16 mouse cellular contexts compared by ENCODE assay signal in the genomic region with DNA sequence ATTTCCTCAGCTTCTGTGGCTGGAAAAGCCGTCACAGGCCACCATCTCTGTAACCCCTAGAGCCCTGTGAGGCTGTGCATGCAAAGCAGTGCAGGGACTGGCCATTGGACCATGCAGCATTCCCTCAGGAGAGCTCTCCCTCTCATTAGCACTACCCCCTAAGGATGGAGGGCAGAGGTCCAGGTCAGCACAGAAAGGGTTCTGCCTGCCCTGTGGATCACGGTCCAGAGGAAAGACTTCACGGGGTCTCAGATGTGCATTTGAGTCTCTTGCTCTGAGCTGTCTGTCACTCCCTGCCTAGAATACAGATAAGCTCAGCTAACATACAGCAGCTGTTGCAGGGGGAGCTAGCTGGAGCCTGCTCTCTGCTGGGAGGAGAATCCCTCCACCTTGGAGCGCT.
DNase-seq lines count a peak whose midpoint lies in the region; ATAC-seq and TF ChIP-seq lines count a peak whose summit lies in the region.
"Had no signal": no experiment of that assay in that cellular context is flagged by ENCODE, and none has a peak within 500 bp of the region (broad histone marks: within the 10 kb centered on the region; RNA-seq: fewer than 3 reads in every experiment).

No protein-coding gene starts in this region.

- no peaks in the 10 kb centered on the region for H3K27me3 ChIP-seq in heart, embryonic 12.5 days (replicated peaks)
- no peaks in the 10 kb centered on the region for H3K27me3 ChIP-seq in forebrain, embryonic 16.5 days (replicated peaks; ENCODE audit: control insufficient read depth, insufficient read depth, low read length)
- H3K27me3 ChIP-seq in midbrain, embryonic 11.5 days (ENCODE audit: control insufficient read depth, insufficient read depth, low read length): no peaks in the 10 kb centered on the region
- H3K27me3 ChIP-seq: liver, embryonic 13.5 days had no signal

- TF ChIP-seq POLR2A in brain, embryonic 14.5 days (IDR thresholded peaks at IDR 0.05; ENCODE audit: borderline replicate concordance, extremely low read depth, insufficient read depth, insufficient read length, poor library complexity, severe bottlenecking): no peak

- no peak for ATAC-seq in heart, embryonic 12.5 days (ENCODE audit: insufficient number of reproducible peaks, low FRiP score)
- peak; percentile 64 for ATAC-seq in forebrain, embryonic 16.5 days
- ATAC-seq in midbrain, embryonic 11.5 days (ENCODE audit: low FRiP score): peak; percentile 79
- ATAC-seq in CD4-positive, CD25-positive, alpha-beta regulatory T cell, adult 4 months: no peak

- H3K4me2 ChIP-seq in heart, embryonic 12.5 days: no peak overlapping the region
- H3K4me2 ChIP-seq in forebrain, embryonic 16.5 days (ENCODE audit: low read length): no peak overlapping the region
- no peak overlapping the region for H3K4me2 ChIP-seq in midbrain, embryonic 11.5 days
- H3K4me2 ChIP-seq: liver, embryonic 13.5 days had no signal

- H3K9me3 ChIP-seq in heart, embryonic 12.5 days (replicated peaks): no peaks in the 10 kb centered on the region
- no peaks in the 10 kb centered on the region for H3K9me3 ChIP-seq in forebrain, embryonic 16.5 days (ENCODE audit: control insufficient read depth, low read length)
- no peaks in the 10 kb centered on the region for H3K9me3 ChIP-seq in midbrain, embryonic 11.5 days (ENCODE audit: control insufficient read depth, low read length)
- H3K9me3 ChIP-seq: liver, embryonic 13.5 days had no signal

- H3K4me1 ChIP-seq in heart, embryonic 12.5 days (replicated peaks): no peaks in the 10 kb centered on the region
- 0 out of 2 replicates have a peak, but pooled peaks cover 3% of the 10 kb centered on the region for H3K4me1 ChIP-seq in forebrain, embryonic 16.5 days (replicated peaks; ENCODE audit: control insufficient read depth, insufficient read depth, low read length)
- peaks cover 5% of the 10 kb centered on the region for H3K4me1 ChIP-seq in midbrain, embryonic 11.5 days (ENCODE audit: control insufficient read depth, insufficient read depth, low read length)
- H3K4me1 ChIP-seq: liver, embryonic 13.5 days had no signal

- intact Hi-C loops in left cerebral cortex, postnatal 4 days (cut with DNase I): no loop called here

- no peak overlapping the region for H3K27ac ChIP-seq in heart, embryonic 12.5 days (ENCODE audit: poor library complexity, severe bottlenecking)
- H3K27ac ChIP-seq in forebrain, embryonic 16.5 days (ENCODE audit: low read length): no peak overlapping the region
- H3K27ac ChIP-seq in midbrain, embryonic 11.5 days (ENCODE audit: low read depth, low read length): 0 out of 2 replicates have a peak overlapping the region, but pooled peaks have one; percentile 25
- H3K27ac ChIP-seq: left cerebral cortex, adult 2 months; liver, embryonic 13.5 days had no signal

- no peak overlapping the region for H3K4me3 ChIP-seq in heart, embryonic 12.5 days
- H3K4me3 ChIP-seq in forebrain, embryonic 16.5 days (replicated peaks; ENCODE audit: low read length): no peak overlapping the region
- no peak overlapping the region for H3K4me3 ChIP-seq in midbrain, embryonic 11.5 days (ENCODE audit: low read depth, low read length)
- H3K4me3 ChIP-seq: erythroblast, embryonic 14.5 days; left cerebral cortex, adult 2 months; liver, embryonic 13.5 days had no signal

- H3K9ac ChIP-seq in heart, embryonic 12.5 days: no peak overlapping the region
- H3K9ac ChIP-seq in forebrain, embryonic 16.5 days (replicated peaks; ENCODE audit: low read depth, low read length): no peak overlapping the region
- no peak overlapping the region for H3K9ac ChIP-seq in midbrain, embryonic 11.5 days (ENCODE audit: low read length)
- H3K9ac ChIP-seq: liver, embryonic 13.5 days had no signal

- WGBS in heart, embryonic 12.5 days: 26% methylated on average over 4 of the region's 4 CpGs
- 36% methylated on average over 4 of the region's 4 CpGs for WGBS in forebrain, embryonic 16.5 days
- 38% methylated on average over 4 of the region's 4 CpGs for WGBS in midbrain, embryonic 11.5 days

- no peaks in the 10 kb centered on the region for H3K36me3 ChIP-seq in heart, embryonic 12.5 days
- no peaks in the 10 kb centered on the region for H3K36me3 ChIP-seq in forebrain, embryonic 16.5 days (ENCODE audit: control insufficient read depth, insufficient read depth)
- no peaks in the 10 kb centered on the region for H3K36me3 ChIP-seq in midbrain, embryonic 11.5 days (ENCODE audit: control insufficient read depth, insufficient read depth, low read length)
- H3K36me3 ChIP-seq: liver, embryonic 13.5 days had no signal

- peak; percentile 66 for DNase-seq in heart, adult 11 months
- DNase-seq in brain, embryonic 14.5 days (ENCODE audit: low read depth): peak; percentile 77
- DNase-seq in midbrain, embryonic 11.5 days (ENCODE audit: low spot score, missing footprints): peak; percentile 90
- DNase-seq in left cerebral cortex, postnatal 4 days: no peak
- DNase-seq in lung, postnatal 14 days: no peak
- DNase-seq: cerebellum, postnatal 25 days; gastrocnemius, postnatal 14 days; kidney, postnatal 36 days; liver, embryonic 13.5 days; lung, postnatal 36 days; thymus, postnatal 14 days had no signal

- no peak for TF ChIP-seq CTCF in brain, embryonic 14.5 days (IDR thresholded peaks at IDR 0.05; ENCODE audit: borderline replicate concordance, extremely low read depth, insufficient read depth, insufficient read length)

Comparison
In these comparisons a context has a peak if more than half of its experiments do, and no peak if none do; other contexts are left out.
1. DNase-seq: peak in heart, adult 11 months (single experiment), brain, embryonic 14.5 days (single experiment) and midbrain, embryonic 11.5 days (single experiment); none in left cerebral cortex, postnatal 4 days (single experiment) and lung, postnatal 14 days (single experiment).
2. ATAC-seq: peak in forebrain, embryonic 16.5 days (single experiment) and midbrain, embryonic 11.5 days (single experiment); none in heart, embryonic 12.5 days (single experiment) and CD4-positive, CD25-positive, alpha-beta regulatory T cell, adult 4 months (single experiment).